Mouse (Mus musculus): ENCODE results near the gene Epor.

Epor gene

GRCm38 (mm10) chr9:21968883-21969282 lies 5.6 kb upstream of the Epor start:
- no peak for DNase-seq (ENCODE audit: low spot score in 2 of 2)

DNA sequence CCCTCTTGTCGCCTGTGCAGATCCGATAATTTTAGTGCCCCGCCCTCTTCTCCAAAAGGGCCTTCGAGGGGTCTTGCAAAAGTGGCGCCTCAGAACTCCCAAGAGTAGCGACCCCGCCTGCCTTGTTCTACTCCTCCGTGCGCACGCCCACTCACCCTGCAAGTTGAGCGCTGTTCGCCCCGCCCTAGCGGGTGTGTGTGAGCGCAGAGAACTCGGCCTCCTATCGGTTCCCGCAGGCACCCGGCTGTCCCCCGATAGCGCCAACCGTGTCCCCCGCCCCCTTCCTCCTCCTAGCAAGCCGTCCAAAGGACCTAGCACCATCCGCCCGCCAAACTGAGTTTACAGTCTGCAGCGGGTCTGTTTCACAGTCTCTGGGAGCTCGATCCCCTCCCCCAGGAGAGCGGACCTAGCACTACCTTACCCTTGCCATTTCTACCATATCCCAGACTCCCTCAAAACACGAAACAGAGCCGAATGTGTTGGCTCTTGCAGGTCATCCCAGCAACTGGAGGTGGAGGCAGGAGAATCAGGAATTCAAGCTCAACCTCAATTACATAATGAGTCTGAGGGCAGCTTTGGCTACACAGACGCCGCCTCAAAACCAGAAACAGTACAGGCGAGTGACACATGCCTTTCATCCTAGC lies 768 bp downstream of the Epor start:
- peak; percentile 32 to 44 for DNase-seq (ENCODE audit: low spot score in 2 of 2)

GRCm38 (mm10) chr9:21962010-21962409 lies 1.3 kb downstream of the Epor start:
- DNase-seq (ENCODE audit: low spot score in 2 of 2): no peak

GRCm38 (mm10) chr9:21961366-21961980 lies 1.8 kb downstream of the Epor start:
- no peak for DNase-seq (ENCODE audit: low spot score in 2 of 2)

GRCm38 (mm10) chr9:21960558-21961208 lies 2.6 kb downstream of the Epor start:
- no peak for DNase-seq (ENCODE audit: low spot score in 2 of 2)

DNA sequence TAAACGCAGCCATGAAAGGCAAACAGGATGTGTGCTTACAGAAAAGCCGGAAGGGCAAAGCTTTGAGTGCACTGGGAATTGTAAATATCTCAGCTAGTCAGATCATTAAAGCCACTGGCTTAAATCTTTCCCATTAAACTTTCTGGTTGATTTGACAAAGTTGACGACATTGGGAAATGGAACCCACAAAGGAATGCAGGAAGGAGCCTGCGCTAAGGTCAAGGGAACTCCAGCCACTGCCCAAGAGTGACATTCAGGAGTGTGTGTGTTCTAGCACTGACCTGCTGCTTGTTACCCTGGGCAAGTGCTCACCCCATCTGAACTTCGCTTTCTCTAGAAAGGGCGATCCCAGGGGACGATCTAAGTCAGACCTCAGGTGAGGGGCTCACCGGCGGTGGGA lies 3.2 kb downstream of the Epor start:
- DNase-seq (ENCODE audit: low spot score in 2 of 2): no peak

DNA sequence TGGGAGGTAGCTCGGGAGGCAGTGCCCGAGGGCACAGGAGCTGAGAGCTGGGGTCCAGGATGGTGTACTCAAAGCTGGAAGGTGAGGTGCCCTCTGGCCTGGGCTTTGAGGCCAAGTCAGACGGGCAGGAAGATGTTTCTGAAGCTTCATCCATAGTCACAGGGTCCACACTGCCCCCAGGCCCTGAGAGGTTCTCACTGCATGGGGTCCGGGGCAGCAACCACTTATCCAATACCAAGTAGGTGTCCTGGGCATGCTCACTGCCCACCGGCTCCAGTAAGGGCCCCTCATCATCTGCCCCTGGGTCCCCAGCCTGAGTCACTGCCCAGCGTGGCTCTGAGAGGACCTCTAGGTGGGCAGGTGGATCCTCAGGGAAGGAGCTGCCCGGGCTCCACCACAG lies 4.1 kb downstream of the Epor start:
- no peak for DNase-seq (ENCODE audit: low spot score in 2 of 2)

GRCm38 (mm10) chr9:21958372-21958771 lies 4.9 kb downstream of the Epor start:
- no peak for DNase-seq (ENCODE audit: low spot score in 2 of 2)

DNA sequence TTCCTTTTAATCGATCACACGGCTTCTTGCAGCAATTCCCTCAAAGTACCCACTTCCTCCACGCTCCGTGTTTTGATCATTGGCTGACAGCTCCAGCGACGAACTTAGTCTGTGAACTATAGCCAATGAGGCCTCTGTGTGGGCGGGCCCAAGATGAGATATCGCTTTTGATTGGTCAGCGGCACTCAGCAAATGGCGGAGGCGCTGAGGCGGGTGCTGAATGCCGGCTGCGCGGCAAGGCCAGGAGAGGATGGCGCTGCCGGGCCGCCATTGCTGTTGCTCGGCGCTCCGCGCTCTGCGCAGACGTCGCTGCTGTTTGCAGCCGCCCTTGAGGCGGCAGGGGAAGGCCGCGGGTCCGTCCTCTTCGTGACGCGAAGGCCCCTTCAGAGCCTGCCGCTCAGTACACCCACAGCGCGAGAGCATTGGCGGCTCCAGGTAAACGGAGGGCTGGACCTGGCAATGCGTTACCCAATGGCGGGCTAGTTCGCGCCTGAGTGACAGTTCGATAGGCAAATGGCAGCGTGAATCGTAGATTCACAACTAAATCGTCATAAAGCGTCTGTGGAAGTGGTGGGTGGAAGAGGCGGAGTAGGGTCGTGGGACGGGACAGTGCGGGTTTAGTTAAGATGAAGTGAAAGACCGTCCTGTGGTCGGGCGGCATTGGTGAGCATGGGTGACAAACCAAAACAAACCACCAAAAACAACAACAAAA lies 7.6 kb downstream of the Epor start, which contains the start of gene Swsap1:
Swsap1 (plus strand) TSS at position 186 of the 712 bp plus-strand sequence.
- peak; percentile 98 to 99 for DNase-seq (ENCODE audit: low spot score in 2 of 2)

DNA sequence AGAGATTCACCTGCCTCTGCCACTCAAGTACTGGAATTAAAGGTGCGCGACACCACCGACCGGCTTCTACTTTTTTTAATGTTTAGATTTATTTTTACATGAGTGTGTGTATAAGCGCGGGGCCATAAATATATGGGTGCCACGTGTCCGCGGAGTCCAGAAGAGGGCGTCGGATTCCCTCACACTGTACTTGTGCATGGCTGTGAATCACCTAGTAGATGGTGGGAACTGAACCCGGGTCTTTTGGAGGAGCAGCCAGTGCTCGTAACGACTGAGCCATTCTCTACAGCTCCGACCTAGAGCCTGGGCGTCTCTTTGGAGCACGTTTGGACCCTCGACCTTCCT lies 8.1 kb downstream of the Epor start:
- no peak for DNase-seq (ENCODE audit: low spot score in 2 of 2)

DNA sequence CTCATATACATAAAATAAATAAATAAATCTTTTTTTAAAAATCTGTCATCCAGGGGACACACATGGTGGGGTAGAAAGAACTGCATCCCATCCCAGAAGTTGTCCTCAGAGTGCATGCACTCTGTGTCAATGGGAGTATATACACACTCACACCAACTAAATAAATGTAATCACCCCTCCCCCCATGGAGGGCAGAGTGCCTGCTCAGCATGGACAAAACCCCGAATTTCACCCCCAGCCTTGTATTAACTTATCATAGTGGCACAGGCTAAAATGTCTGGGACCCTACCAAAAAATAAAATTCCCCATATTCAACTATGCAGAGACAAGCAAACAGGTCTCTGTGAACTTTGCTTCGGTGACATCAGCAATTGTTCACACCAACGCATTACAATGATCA lies 8.7 kb downstream of the Epor start:
- no peak for DNase-seq (ENCODE audit: low spot score in 2 of 2)

DNA sequence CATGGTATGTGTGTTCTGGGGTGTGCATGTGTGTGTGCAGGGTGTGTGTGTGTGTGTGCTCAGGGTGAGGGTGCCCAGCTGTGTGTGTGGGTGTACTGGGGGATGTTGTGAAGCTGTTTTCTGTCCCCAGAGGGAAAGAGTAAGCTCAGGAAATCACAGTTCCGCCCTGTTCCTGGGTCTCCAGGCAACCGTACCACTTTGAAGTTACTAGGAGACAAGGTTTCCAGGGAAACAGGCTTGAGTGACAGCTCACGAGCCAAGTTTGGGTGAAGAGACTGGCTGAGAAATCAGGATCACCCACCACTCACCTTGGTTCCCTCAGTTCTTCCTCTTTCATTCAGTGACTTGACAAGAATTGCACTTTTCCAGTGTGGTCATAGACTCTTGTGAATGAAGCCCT lies 9.7 kb downstream of the Epor start:
- no peak for DNase-seq (ENCODE audit: low spot score in 2 of 2)

GRCm38 (mm10) chr9:21951977-21952376 lies 11.3 kb downstream of the Epor start:
- DNase-seq (ENCODE audit: low spot score in 2 of 2): peak; percentile 24 to 28

DNA sequence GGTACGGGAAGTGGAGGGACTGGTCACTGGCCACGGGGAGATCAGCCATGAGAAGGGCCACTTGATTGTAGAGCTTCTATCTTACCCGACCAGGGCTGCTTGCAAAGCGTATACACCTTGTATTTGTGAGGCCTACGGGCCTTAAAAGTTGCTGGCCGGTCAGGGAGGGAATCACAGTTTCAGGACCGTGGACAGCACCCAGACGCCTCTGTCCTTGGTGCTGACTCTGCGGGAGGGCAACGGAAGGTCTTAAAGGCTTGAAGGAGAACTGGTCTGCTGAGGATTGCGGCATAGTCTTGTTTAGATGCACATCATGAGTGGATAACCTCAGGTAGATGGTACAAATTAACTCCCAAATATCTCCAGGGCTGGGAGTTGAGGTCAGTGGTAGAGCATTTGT lies 13.0 kb downstream of the Epor start:
- DNase-seq (ENCODE audit: low spot score in 2 of 2): peak; percentile 53 to 69

DNA sequence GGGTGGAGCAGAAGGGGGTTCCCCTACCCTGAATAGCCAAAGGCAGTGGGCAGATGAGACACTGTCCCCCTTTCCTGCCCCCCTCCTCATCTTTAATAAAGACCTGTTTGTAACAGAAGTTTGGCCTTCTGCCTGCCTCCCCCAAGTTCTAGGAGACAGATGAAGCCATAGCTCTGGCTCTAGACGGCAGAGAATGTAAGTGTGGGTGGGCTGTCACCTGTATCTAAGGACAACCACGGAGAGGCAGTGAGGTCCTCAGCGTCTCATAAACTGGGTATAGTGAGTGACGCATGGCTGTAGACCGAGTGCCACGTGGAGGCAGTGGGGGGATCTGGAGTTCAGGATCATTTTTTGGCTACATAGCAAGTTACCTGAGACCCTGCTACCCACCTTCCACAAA lies 14.5 kb downstream of the Epor start:
- no peak for DNase-seq (ENCODE audit: low spot score in 2 of 2)

GRCm38 (mm10) chr9:21948146-21948545 lies 15.2 kb downstream of the Epor start:
- DNase-seq (ENCODE audit: low spot score in 2 of 2): no peak

- DNase-seq (ENCODE audit: low spot score in 2 of 2): no peak
Observed at GRCm38 (mm10) chr9:21947540-21948130, 15.7 kb downstream of the Epor start.

- DNase-seq (ENCODE audit: low spot score in 2 of 2): no peak
Observed at GRCm38 (mm10) chr9:21944267-21944666, 19.0 kb downstream of the Epor start.

DNA sequence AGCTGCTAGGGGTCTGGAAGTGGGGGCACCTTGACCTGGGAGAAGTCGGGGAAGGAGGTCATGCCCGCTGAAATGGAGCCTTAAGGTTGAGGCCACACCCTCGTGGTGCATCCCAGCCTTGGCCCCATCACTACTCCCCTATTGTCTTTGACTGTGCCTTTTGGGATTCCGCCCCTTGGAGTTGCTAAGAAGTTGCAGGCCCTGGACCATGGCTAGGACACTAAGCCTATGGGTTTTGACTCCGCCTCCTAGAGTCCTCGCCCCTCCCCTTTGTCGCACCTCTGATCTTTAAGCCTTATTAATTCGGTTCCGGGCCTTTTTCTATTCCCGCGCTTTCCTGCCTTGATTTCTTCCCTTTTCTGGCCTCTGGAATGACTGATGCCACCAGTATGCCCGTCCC lies 19.7 kb downstream of the Epor start:
- no peak for DNase-seq (ENCODE audit: low spot score in 2 of 2)

GRCm38 (mm10) chr9:21943046-21943445 lies 20.3 kb downstream of the Epor start:
- DNase-seq (ENCODE audit: low spot score in 2 of 2): no peak

- DNase-seq (ENCODE audit: low spot score in 2 of 2): no peak
Observed at GRCm38 (mm10) chr9:21938234-21938855, 25.0 kb downstream of the Epor start.

DNA sequence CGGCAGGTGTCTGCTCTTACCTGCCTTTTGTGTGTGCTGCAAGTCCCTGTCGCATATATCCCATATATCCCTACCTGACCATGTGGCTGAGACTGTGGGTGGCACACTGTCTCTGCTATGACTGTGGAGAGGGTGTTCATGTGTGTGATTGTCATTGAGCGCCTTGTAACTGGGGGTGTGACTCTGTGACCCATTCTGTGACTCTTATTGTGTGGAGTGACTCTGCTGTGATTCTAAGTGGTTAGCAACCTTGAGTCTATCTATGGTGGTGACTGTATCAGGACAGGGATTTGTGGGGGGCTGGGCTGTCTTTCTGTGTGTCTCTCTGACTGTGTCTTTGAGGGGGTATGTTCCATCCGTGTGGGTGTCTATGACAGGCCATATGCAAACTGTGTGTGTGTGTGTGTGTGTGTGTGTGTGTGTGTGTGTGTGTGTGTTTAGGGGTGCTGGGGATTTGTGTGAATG lies 25.6 kb downstream of the Epor start:
- no peak for DNase-seq (ENCODE audit: low spot score in 2 of 2)

Measured in natural killer cell, adult 2 months (primary cell).